Mouse (Mus musculus): ENCODE results near the gene Tfr2.

Tfr2 gene

DNA sequence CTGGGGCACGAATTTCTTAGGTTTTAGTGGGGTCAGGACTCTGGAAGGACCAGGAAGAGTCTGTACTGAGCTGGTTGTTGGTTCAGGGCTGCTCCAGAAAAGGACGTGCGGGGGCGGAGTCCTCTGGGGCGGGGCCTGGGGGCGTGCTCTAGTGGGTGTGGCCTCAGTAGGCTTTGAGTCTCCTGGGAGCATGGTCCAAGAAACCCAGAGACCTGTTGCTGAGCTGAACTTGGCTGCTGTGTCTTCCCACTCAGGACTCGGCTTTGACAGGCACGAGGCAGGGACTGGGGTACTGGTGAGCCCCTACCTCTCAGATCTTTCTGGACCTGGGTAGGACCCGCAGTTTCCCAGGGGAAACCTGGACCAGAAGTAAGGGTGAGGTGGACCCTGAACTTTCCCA, at the start of gene Tfr2:
TSS of gene Tfr2 (plus strand) at position 176 of the 400 bp plus-strand sequence.
- DNase-seq (ENCODE audit: low spot score), result peak; percentile 49

- DNase-seq (ENCODE audit: low spot score), result no peak
These were observed 47.8 kb upstream of the Tfr2 start for GRCm38 (mm10) chr5:137521861-137522260.

GRCm38 (mm10) chr5:137522711-137523110, 46.9 kb upstream of the Tfr2 start:
- DNase-seq (ENCODE audit: low spot score), result no peak

DNA sequence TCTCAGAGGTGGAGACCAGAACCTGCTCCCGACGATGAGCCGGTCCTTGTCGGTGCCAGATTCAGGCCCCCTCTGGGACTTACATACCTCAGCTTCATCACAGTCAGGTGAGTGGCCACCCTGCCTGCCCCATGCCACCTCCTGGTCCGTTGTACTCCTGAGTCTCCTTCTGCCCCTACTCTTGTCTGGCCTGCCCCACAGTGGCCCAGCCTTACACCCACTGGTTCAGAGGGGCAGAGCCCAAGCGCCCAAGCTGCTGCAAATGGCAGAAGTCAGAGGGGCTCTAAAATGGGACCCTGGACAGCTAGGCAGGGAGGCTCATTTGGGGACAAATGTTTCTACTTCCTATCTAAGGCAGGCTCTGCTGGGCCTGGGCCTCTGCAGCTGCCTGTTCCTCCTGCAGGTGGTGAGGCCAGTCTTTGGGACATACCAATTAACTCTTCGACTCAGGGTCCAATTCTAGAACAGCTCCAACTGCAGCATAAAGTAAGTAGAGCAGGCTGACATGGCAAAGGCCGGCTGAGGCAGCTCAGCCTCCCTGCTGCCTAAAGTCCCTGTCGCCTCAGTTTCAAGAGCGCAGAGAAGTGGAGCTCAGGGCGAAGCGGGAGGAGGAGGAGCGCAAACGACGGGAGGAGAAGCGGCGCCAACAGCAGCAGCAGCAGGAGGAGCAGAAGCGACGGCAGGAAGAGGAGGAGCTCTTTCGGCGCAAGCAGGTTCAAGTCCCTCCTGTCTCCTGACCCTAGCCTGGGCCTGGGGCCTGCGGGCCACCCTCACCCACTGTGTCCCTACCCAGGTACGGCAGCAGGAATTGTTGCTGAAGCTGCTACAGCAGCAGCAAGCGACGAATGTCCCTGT, 46.0 kb upstream of the Tfr2 start:
- peak; percentile 2 for DNase-seq (ENCODE audit: low spot score)

GRCm38 (mm10) chr5:137524251-137524515, 45.5 kb upstream of the Tfr2 start:
- DNase-seq (ENCODE audit: low spot score), result peak; percentile 13

- DNase-seq (ENCODE audit: low spot score), result no peak
These were observed 45.0 kb upstream of the Tfr2 start for GRCm38 (mm10) chr5:137524671-137525070.

DNA sequence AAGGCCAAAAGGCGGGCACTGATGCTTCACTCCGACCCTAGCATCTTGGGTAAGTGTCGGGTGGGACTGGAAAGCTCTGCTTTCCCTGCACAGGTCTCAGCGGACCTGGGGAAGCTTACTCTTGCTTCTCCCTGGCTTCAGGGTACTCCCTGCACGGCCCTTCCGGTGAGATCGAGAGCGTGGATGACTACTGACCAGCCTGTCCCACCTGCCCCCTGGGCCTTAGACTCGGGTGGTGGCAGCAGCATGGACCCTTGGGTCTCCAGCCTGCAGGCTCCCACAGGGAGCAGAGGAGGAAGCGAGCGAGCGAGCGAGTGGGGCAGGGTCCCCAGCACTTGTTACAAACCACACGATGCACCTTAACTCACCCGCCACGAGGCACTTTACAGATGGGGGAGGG, 44.1 kb upstream of the Tfr2 start:
- no peak for DNase-seq (ENCODE audit: low spot score)

DNA sequence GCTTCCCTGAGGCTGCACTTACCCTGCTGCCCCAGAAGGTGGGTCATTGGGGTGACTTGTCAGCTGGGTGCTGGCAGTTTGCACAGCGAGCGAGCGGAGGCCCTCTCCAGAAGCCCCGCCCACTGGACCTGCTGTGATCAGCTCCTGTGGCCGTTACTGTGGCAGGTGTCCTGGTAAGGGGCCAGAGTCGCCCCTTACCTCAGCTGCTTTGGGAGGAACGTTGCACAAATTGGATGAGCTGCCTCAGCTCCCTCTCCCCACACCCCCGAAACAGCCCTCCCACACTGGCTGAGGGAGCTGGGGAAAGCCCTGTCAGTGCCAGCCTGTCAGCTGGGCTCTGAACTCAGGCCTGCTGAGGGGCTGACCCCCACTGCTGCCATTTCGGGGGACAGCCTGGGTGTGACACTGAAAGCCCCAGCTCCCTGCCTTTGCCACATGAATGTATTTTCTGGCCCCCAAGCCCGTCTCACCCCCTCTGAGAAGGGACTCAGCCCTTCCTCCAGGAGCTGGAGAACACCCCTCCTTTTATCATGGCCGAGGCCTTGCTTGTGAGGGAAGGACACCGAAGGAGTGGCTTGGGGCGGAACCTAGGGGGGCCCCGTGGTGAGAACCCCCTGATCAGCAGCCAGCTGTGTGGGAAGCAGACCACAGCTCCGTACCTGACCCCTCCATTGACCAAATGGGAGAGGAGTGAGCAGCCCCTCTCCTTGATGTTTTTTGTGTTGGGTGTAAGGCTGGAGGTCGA, 43.3 kb upstream of the Tfr2 start:
- peak; percentile 47 for DNase-seq (ENCODE audit: low spot score)

GRCm38 (mm10) chr5:137527413-137527812, 42.2 kb upstream of the Tfr2 start:
- DNase-seq (ENCODE audit: low spot score), result no peak

- DNase-seq (ENCODE audit: low spot score), result no peak
These were observed 41.2 kb upstream of the Tfr2 start for GRCm38 (mm10) chr5:137528247-137528968.

- DNase-seq (ENCODE audit: low spot score), result no peak
These were observed 40.2 kb upstream of the Tfr2 start for GRCm38 (mm10) chr5:137529221-137529995.

DNA sequence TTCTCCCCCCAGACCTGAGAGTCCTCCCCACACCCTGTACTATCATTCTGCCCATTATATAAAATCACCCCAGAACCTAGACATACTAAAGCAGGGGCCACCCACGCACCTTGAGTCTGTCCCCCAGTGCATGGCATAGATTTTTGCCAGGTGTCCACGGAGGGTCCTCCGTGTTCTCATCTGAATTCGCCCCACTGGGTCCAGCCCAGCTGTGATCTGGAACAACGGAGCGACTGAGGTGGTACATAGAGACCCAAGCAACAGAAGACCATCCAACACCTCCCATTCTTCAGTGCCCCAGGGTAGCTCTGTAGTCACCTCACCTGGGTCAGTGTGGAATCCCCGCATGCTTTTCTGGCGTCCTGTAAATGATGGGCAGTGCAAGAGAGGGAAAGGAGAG, 39.6 kb upstream of the Tfr2 start:
- no peak for DNase-seq (ENCODE audit: low spot score)

- DNase-seq (ENCODE audit: low spot score), result peak; percentile 63
These were observed 38.8 kb upstream of the Tfr2 start for GRCm38 (mm10) chr5:137530588-137531413.

GRCm38 (mm10) chr5:137531414-137532130, 38.1 kb upstream of the Tfr2 start:
- peak; percentile 63 for DNase-seq (ENCODE audit: low spot score)

GRCm38 (mm10) chr5:137532131-137532807, 37.4 kb upstream of the Tfr2 start:
- peak; percentile 40 for DNase-seq (ENCODE audit: low spot score)

GRCm38 (mm10) chr5:137532808-137533116, 36.9 kb upstream of the Tfr2 start:
- no peak for DNase-seq (ENCODE audit: low spot score)

DNA sequence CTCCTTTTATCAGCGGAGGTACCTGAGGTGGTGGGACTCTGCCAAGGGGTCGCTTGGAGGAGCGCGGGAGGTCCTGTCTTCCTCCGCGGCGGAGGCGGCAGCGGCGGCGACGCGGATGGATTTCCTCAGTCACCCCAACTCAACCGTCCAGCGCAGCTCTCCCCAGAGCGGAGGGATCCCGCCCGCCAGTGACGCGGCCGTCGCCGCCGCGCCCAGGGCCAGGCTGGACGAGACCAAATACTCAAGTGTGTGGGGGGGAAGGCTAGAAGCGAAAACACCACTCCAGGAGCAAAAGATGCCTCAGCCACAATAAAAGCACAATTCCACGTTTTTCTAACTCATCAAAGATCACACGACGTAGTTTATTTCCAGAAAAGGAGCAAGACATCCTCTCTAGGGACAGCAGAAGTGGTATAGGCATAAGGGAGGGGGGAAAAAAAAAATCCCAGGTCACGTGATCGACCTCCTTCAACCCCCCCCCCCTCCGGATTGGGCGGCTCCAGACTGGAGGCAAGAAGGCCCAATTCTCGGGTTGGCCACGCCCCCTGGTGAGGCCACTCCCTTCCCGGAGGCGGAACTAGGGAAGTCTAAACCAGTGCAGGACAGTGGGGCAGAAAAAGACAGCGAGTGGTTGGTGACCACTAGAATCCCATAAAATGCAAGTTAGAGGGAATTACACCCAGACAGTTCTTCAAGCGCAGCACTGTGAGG, 36.4 kb upstream of the Tfr2 start, which contains the start of the genes Epo and Gnb2:
TSS of gene Epo (minus strand) at position 126 of the 711 bp plus-strand sequence.
TSS of gene Gnb2 (minus strand) at position 394 of the 711 bp plus-strand sequence.
- peak; percentile 98 for DNase-seq (ENCODE audit: low spot score)

- DNase-seq (ENCODE audit: low spot score), result no peak
These were observed 34.9 kb upstream of the Tfr2 start for GRCm38 (mm10) chr5:137534762-137535161.

GRCm38 (mm10) chr5:137535318-137535717, 34.3 kb upstream of the Tfr2 start:
- DNase-seq (ENCODE audit: low spot score), result no peak

All from ovary, postnatal 36 days (tissue).